Mouse (Mus musculus): Measurements from ENCODE around the gene Vmn1r104. TPM values are rescaled to one million over a fixed set of nuclear protein-coding genes. Genes with fewer than 3 reads are reported as not detected.
"Not testable (repeated sequence)": the region's sequence is repeated elsewhere in the genome, so short reads cannot be mapped to it uniquely, and the experiment has no call there.

The Vmn1r104 gene
- not detected in 2 replicates for polyA plus RNA-seq (2015; fragmentation: Nextera tagmentation; extraction: Ambion mirVana)

GRCm38 (mm10) chr7:20533537-20533936 lies at the start of gene Vmn1r104:
Gene Vmn1r104, plus strand, starts transcription at chr7:20533837.
- H3K4me2 ChIP-seq (ENCODE audit: low read depth, low read length); ATAC-seq; H3K36me3 ChIP-seq (ENCODE audit: control insufficient read depth, insufficient read depth, low read length); H3K4me1 ChIP-seq (ENCODE audit: control insufficient read depth, insufficient read depth, low read length); H3K9ac ChIP-seq (ENCODE audit: low read depth, low read length); H3K4me3 ChIP-seq (ENCODE audit: low read length); H3K27me3 ChIP-seq (replicated peaks; ENCODE audit: control insufficient read depth, insufficient read depth, low read length); H3K27ac ChIP-seq (ENCODE audit: low read length); H3K9me3 ChIP-seq (ENCODE audit: control insufficient read depth, low read length): not testable (repeated sequence)
- no CpG with 5 or more reads among the region's 3 CpGs for WGBS

GRCm38 (mm10) chr7:20510434-20510833 lies 23.2 kb upstream of the Vmn1r104 start, which contains the start of gene Vmn1r103:
Gene Vmn1r103, minus strand, starts transcription at chr7:20510534.
- H3K27ac ChIP-seq (ENCODE audit: low read length); H3K4me2 ChIP-seq (ENCODE audit: low read depth, low read length); H3K4me3 ChIP-seq (ENCODE audit: low read length); ATAC-seq; H3K9ac ChIP-seq (ENCODE audit: low read depth, low read length); H3K36me3 ChIP-seq (ENCODE audit: control insufficient read depth, insufficient read depth, low read length); H3K4me1 ChIP-seq (ENCODE audit: control insufficient read depth, insufficient read depth, low read length); H3K9me3 ChIP-seq (ENCODE audit: control insufficient read depth, low read length); H3K27me3 ChIP-seq (replicated peaks; ENCODE audit: control insufficient read depth, insufficient read depth, low read length): not testable (repeated sequence)
- WGBS, result no CpG with 5 or more reads among the region's 3 CpGs

- not testable (repeated sequence) for H3K9ac ChIP-seq (ENCODE audit: low read depth, low read length); H3K27ac ChIP-seq (ENCODE audit: low read length); H3K4me2 ChIP-seq (ENCODE audit: low read depth, low read length); H3K9me3 ChIP-seq (ENCODE audit: control insufficient read depth, low read length); H3K4me1 ChIP-seq (ENCODE audit: control insufficient read depth, insufficient read depth, low read length); H3K36me3 ChIP-seq (ENCODE audit: control insufficient read depth, insufficient read depth, low read length); ATAC-seq; H3K4me3 ChIP-seq (ENCODE audit: low read length); H3K27me3 ChIP-seq (replicated peaks; ENCODE audit: control insufficient read depth, insufficient read depth, low read length)
- WGBS, result no CpG with 5 or more reads among the region's 1 CpGs
Measured at GRCm38 (mm10) chr7:20545657-20546056, 12.0 kb downstream of the Vmn1r104 start, which contains the start of gene Gm5726. Gene Gm5726, minus strand, starts transcription at chr7:20545757.

GRCm38 (mm10) chr7:20576141-20576540 lies 42.5 kb downstream of the Vmn1r104 start, which contains the start of gene Gm4141:
Gene Gm4141, minus strand, starts transcription at chr7:20576241.
- not testable (repeated sequence) for ATAC-seq; H3K27ac ChIP-seq (ENCODE audit: low read length)
- WGBS, result no CpG with 5 or more reads among the region's 3 CpGs

More at GRCm38 (mm10) chr7:20576141-20576540, 42.5 kb downstream of the Vmn1r104 start, which contains the start of gene Gm4141:
- not testable (repeated sequence) for H3K4me1 ChIP-seq (ENCODE audit: control insufficient read depth, insufficient read depth, low read length); H3K9me3 ChIP-seq (ENCODE audit: control insufficient read depth, low read length); H3K4me2 ChIP-seq (ENCODE audit: low read depth, low read length); H3K9ac ChIP-seq (ENCODE audit: low read depth, low read length); H3K36me3 ChIP-seq (ENCODE audit: control insufficient read depth, insufficient read depth, low read length); H3K27me3 ChIP-seq (replicated peaks; ENCODE audit: control insufficient read depth, insufficient read depth, low read length); H3K4me3 ChIP-seq (ENCODE audit: low read length)

Other genes starting within 250 kb of the Vmn1r104 start
- gene Gm4133, start 199.8 kb upstream of the Vmn1r104 start, polyA plus RNA-seq (2015; fragmentation: Nextera tagmentation; extraction: Ambion mirVana), result not detected in 2 replicates
- not detected in 2 replicates for gene Gm5728, start 158.4 kb upstream of the Vmn1r104 start, polyA plus RNA-seq (2015; fragmentation: Nextera tagmentation; extraction: Ambion mirVana)
- not detected in 2 replicates for gene Vmn1r100, start 115.9 kb upstream of the Vmn1r104 start, polyA plus RNA-seq (2015; fragmentation: Nextera tagmentation; extraction: Ambion mirVana)
- not detected in 2 replicates for gene Vmn1r101, start 91.2 kb upstream of the Vmn1r104 start, polyA plus RNA-seq (2015; fragmentation: Nextera tagmentation; extraction: Ambion mirVana)
- not detected in 2 replicates for gene Gm10670, start 58.9 kb upstream of the Vmn1r104 start, polyA plus RNA-seq (2015; fragmentation: Nextera tagmentation; extraction: Ambion mirVana)
- not detected in 2 replicates for gene Vmn1r103, start 23.3 kb upstream of the Vmn1r104 start, polyA plus RNA-seq (2015; fragmentation: Nextera tagmentation; extraction: Ambion mirVana)
- not detected in 2 replicates for gene Gm5726, start 11.9 kb downstream of the Vmn1r104 start, polyA plus RNA-seq (2015; fragmentation: Nextera tagmentation; extraction: Ambion mirVana)
- gene Gm4141, start 42.4 kb downstream of the Vmn1r104 start, polyA plus RNA-seq (2015; fragmentation: Nextera tagmentation; extraction: Ambion mirVana), result not detected in 2 replicates
- not detected in 2 replicates for gene Gm4513, start 65.2 kb downstream of the Vmn1r104 start, polyA plus RNA-seq (2015; fragmentation: Nextera tagmentation; extraction: Ambion mirVana)
- gene Vmn1r107, start 135.1 kb downstream of the Vmn1r104 start, polyA plus RNA-seq (2015; fragmentation: Nextera tagmentation; extraction: Ambion mirVana), result not detected in 2 replicates
- not detected in 2 replicates for gene Vmn1r111, start 169.4 kb downstream of the Vmn1r104 start, polyA plus RNA-seq (2015; fragmentation: Nextera tagmentation; extraction: Ambion mirVana)
- gene Gm10668, start 196.8 kb downstream of the Vmn1r104 start, polyA plus RNA-seq (2015; fragmentation: Nextera tagmentation; extraction: Ambion mirVana), result not detected in 2 replicates
- not detected in 2 replicates for gene Vmn1r112, start 237.3 kb downstream of the Vmn1r104 start, polyA plus RNA-seq (2015; fragmentation: Nextera tagmentation; extraction: Ambion mirVana)